Mouse (Mus musculus) megakaryocyte, embryonic 14.5 days (primary cell): ENCODE results near the gene Dkk3.

Experiments
- FLI1 ChIP-seq: IDR thresholded peaks from 2 replicates; pipeline ENCODE4 v1.6.1; 2012; ENCODE audit warnings: low read length, inconsistent platforms, mixed read lengths
- GATA1 ChIP-seq: IDR thresholded peaks from 3 replicates; pipeline ENCODE4 v1.6.1; 2012; ENCODE audit warnings: mixed read lengths, low read length, inconsistent platforms, borderline replicate concordance

- TF ChIP-seq GATA1 (no peak), FLI1 (no peak)
Measured at GRCm38 (mm10) chr7:112144646-112145179, 14.1 kb downstream of the Dkk3 start.
